Mouse (Mus musculus) CH12.LX (cell line): ENCODE results near the gene Cnpy3. TPM values are rescaled to one million over a fixed set of nuclear protein-coding genes. Genes with fewer than 3 reads are reported as not detected.

ENCODE experiments used
- DNase-seq: peaks from one replicate; pipeline ENCODE4 v3.0.0-alpha.2; 2013; ENCODE audit errors: extremely low read depth
- H3K27ac ChIP-seq: 2 replicates; pipeline ENCODE4 v1.5.1; 2012; ENCODE audit warnings: low read depth, mild to moderate bottlenecking, control low read depth, moderate library complexity; ENCODE audit not compliant: insufficient read depth
- H3K27me3 ChIP-seq: replicated peaks from 2 replicates; pipeline ENCODE3; 2012; ENCODE audit warnings: inconsistent platforms
- H3K36me3 ChIP-seq, 2 experiments: replicated peaks in 1 of 2; 2 replicates each; pipeline versions ENCODE3 to v1.6.1; 2012; ENCODE audit warnings: inconsistent platforms in 1 of 2, low read length in 1 of 2, mild to moderate bottlenecking in 1 of 2, mixed read lengths in 1 of 2, moderate library complexity in 1 of 2; ENCODE audit not compliant: control insufficient read depth in 1 of 2, insufficient read depth in 1 of 2
- H3K4me1 ChIP-seq, 2 experiments: 2 replicates each; pipeline ENCODE4 v1.6.1; 2012; ENCODE audit warnings: inconsistent platforms in 1 of 2, moderate library complexity in 1 of 2; ENCODE audit not compliant: insufficient read depth in 2 of 2, control insufficient read depth in 1 of 2
- H3K4me2 ChIP-seq: 2 replicates; pipeline ENCODE4 v1.6.1; 2012; ENCODE audit warnings: low read depth, mild to moderate bottlenecking, control low read depth; ENCODE audit not compliant: poor library complexity, insufficient read depth, severe bottlenecking
- H3K4me3 ChIP-seq, 3 experiments: fragments of 150-350 bp in 1 of 3; sonication (generic) in 1 of 3; replicated peaks in 1 of 3; 2 replicates each; pipeline versions ENCODE3 to v1.5.1; 2011 to 2012; ENCODE audit warnings: low read depth in 2 of 3, low read length in 2 of 3, mild to moderate bottlenecking in 2 of 3, moderate library complexity in 2 of 3, control low read depth in 1 of 3, improper control_type of control experiment in 1 of 3, inconsistent platforms in 1 of 3, mixed read lengths in 1 of 3; ENCODE audit not compliant: poor library complexity in 1 of 3
- H3K79me2 ChIP-seq: replicated peaks from 2 replicates; pipeline ENCODE4 v1.6.1; 2012; ENCODE audit warnings: mild to moderate bottlenecking, moderate library complexity; ENCODE audit not compliant: control insufficient read depth, poor library complexity, insufficient read depth, severe bottlenecking; ENCODE audit errors: extremely low read depth
- H3K9ac ChIP-seq: 2 replicates; pipeline ENCODE4 v1.6.1; 2012; ENCODE audit warnings: low read depth, mild to moderate bottlenecking, control low read depth, moderate library complexity; ENCODE audit not compliant: insufficient read depth
- H3K9me3 ChIP-seq: replicated peaks from 2 replicates; pipeline ENCODE3; 2012; ENCODE audit warnings: low read length, inconsistent platforms, mixed read lengths
- BHLHE40 ChIP-seq: IDR thresholded peaks from 2 replicates; pipeline ENCODE4 v1.6.1; 2011; ENCODE audit warnings: mild to moderate bottlenecking, low read depth, low read length, improper control_type of control experiment
- CHD2 ChIP-seq: IDR thresholded peaks from 2 replicates; pipeline ENCODE4 v1.6.1; 2011; ENCODE audit warnings: low read length, improper control_type of control experiment
- CTCF ChIP-seq, 2 experiments: IDR thresholded peaks in 1 of 2; conservative IDR thresholded peaks in 1 of 2; 2 replicates each; pipeline ENCODE4 v1.5.1; 2011 to 2012; ENCODE audit warnings: low read depth in 2 of 2, low read length in 2 of 2, improper control_type of control experiment in 1 of 2, inconsistent platforms in 1 of 2, mild to moderate bottlenecking in 1 of 2, moderate library complexity in 1 of 2
- E2F4 ChIP-seq: IDR thresholded peaks from 2 replicates; pipeline ENCODE4 v1.6.1; 2011; ENCODE audit warnings: low read depth, low read length, improper control_type of control experiment; ENCODE audit not compliant: insufficient replicate concordance
- EP300 ChIP-seq: IDR thresholded peaks from 2 replicates; pipeline ENCODE4 v1.6.1; 2011; ENCODE audit warnings: low read length, improper control_type of control experiment
- IRF4 ChIP-seq: IDR thresholded peaks from 2 replicates; pipeline ENCODE4 v1.6.1; 2014; ENCODE audit warnings: low read depth, mild to moderate bottlenecking, inconsistent platforms, low read length, improper control_type of control experiment
- JUN ChIP-seq: IDR thresholded peaks from 2 replicates; pipeline ENCODE4 v1.6.1; 2011; ENCODE audit warnings: low read depth, mild to moderate bottlenecking, low read length, improper control_type of control experiment, moderate library complexity; ENCODE audit not compliant: insufficient read depth
- JUND ChIP-seq: conservative IDR thresholded peaks from 2 replicates; pipeline ENCODE4 v1.6.1; 2011; ENCODE audit warnings: low read depth, low read length, improper control_type of control experiment
- KAT2A ChIP-seq: IDR thresholded peaks from 2 replicates; pipeline ENCODE4 v1.6.1; 2012; ENCODE audit warnings: low read length, improper control_type of control experiment, inconsistent platforms; ENCODE audit not compliant: insufficient replicate concordance
- MAFK ChIP-seq: IDR thresholded peaks from 2 replicates; pipeline ENCODE4 v1.6.1; 2011; ENCODE audit warnings: low read length, improper control_type of control experiment; ENCODE audit not compliant: insufficient replicate concordance
- MAX ChIP-seq: IDR thresholded peaks from 2 replicates; pipeline ENCODE4 v1.6.1; 2011; ENCODE audit warnings: low read length, improper control_type of control experiment
- MEF2A ChIP-seq: IDR thresholded peaks from 2 replicates; pipeline ENCODE4 v1.6.1; 2014; ENCODE audit warnings: low read depth, mild to moderate bottlenecking, inconsistent platforms, low read length, improper control_type of control experiment, borderline replicate concordance
- MXI1 ChIP-seq: IDR thresholded peaks from 2 replicates; pipeline ENCODE4 v1.6.1; 2011; ENCODE audit warnings: mild to moderate bottlenecking, low read depth, low read length, improper control_type of control experiment
- MYC ChIP-seq: IDR thresholded peaks from 2 replicates; pipeline ENCODE4 v1.6.1; 2011; ENCODE audit warnings: low read depth, mild to moderate bottlenecking, improper control_type of control experiment, low read length
- NELFE ChIP-seq: IDR thresholded peaks from 2 replicates; pipeline ENCODE4 v1.6.1; 2011; ENCODE audit warnings: low read depth, low read length, improper control_type of control experiment
- NRF1 ChIP-seq: IDR thresholded peaks from 2 replicates; pipeline ENCODE4 v1.6.1; 2014; ENCODE audit warnings: low read depth, mild to moderate bottlenecking, inconsistent platforms, low read length, improper control_type of control experiment, moderate library complexity
- PAX5 ChIP-seq: IDR thresholded peaks from 2 replicates; pipeline ENCODE4 v1.6.1; 2012; ENCODE audit warnings: low read length, inconsistent platforms, mixed read lengths
- POLR2A ChIP-seq: IDR thresholded peaks from 2 replicates; pipeline ENCODE4 v1.6.1; 2011; ENCODE audit warnings: low read depth, mild to moderate bottlenecking, improper control_type of control experiment, low read length
- POLR2AphosphoS2 ChIP-seq: IDR thresholded peaks from 2 replicates; pipeline ENCODE4 v1.6.1; 2011; ENCODE audit warnings: low read depth, low read length, improper control_type of control experiment
- RAD21 ChIP-seq: IDR thresholded peaks from 2 replicates; pipeline ENCODE4 v1.6.1; 2011; ENCODE audit warnings: low read depth, mild to moderate bottlenecking, low read length, improper control_type of control experiment, moderate library complexity
- RCOR1 ChIP-seq: conservative IDR thresholded peaks from 2 replicates; pipeline ENCODE4 v1.6.1; 2012; ENCODE audit warnings: low read depth, mild to moderate bottlenecking, inconsistent platforms, low read length, improper control_type of control experiment
- SIN3A ChIP-seq: IDR thresholded peaks from 2 replicates; pipeline ENCODE4 v1.6.1; 2012; ENCODE audit warnings: low read length, improper control_type of control experiment, inconsistent platforms
- SMC3 ChIP-seq: IDR thresholded peaks from 2 replicates; pipeline ENCODE4 v1.6.1; 2011; ENCODE audit warnings: low read depth, low read length, improper control_type of control experiment
- TBP ChIP-seq: conservative IDR thresholded peaks from 2 replicates; pipeline ENCODE4 v1.6.1; 2011; ENCODE audit warnings: low read depth, low read length, improper control_type of control experiment
- TCF12 ChIP-seq: IDR thresholded peaks from 2 replicates; pipeline ENCODE4 v1.6.1; 2014; ENCODE audit warnings: low read depth, mild to moderate bottlenecking, inconsistent platforms, low read length, improper control_type of control experiment
- USF1 ChIP-seq: IDR thresholded peaks from 2 replicates; pipeline ENCODE4 v1.6.1; 2014; ENCODE audit warnings: low read depth, mild to moderate bottlenecking, inconsistent platforms, low read length, improper control_type of control experiment
- ZC3H11A ChIP-seq: IDR thresholded peaks from 2 replicates; pipeline ENCODE4 v1.6.1; 2012; ENCODE audit warnings: low read depth, mild to moderate bottlenecking, inconsistent platforms, low read length, improper control_type of control experiment
- ZMIZ1 ChIP-seq: IDR thresholded peaks from 2 replicates; pipeline ENCODE4 v1.6.1; 2012; ENCODE audit warnings: low read depth, mild to moderate bottlenecking, inconsistent platforms, low read length, improper control_type of control experiment
- ZNF384 ChIP-seq: IDR thresholded peaks from 2 replicates; pipeline ENCODE4 v1.6.1; 2012; ENCODE audit warnings: low read depth, low read length, improper control_type of control experiment, inconsistent platforms
- dilution Hi-C: fragments of 300-500 bp; cut with MboI; formaldehyde crosslinking; loops from 2 replicates; pipeline ENCODE4 v1.14.3; 2020; ENCODE audit warnings: low sequenced_read_pairs; ENCODE audit not compliant: extremely low pct_unique_long_range_greater_than_20kb, extremely low pct_ligation_motif_present
- in situ Hi-C: fragments of 300-500 bp; cut with MboI; formaldehyde crosslinking; loops from 3 replicates; pipeline ENCODE4 v1.14.3; 2019; ENCODE audit warnings: low sequenced_read_pairs, low pct_ligation_motif_present, low pct_unique_long_range_greater_than_20kb, mixed read lengths
- polyA plus RNA-seq: library from polyadenylated mRNA; unstranded; fragments of >175 nt; gene quantifications from 2 replicates; pipeline ENCODE4 v1.2.1, GENCODE M21; 2012; ENCODE audit warnings: low read depth; ENCODE audit not compliant: insufficient read length
- total RNA-seq, 2 experiments: library from RNA; depleted of rRNA; stranded (reverse); fragments of 300-350 nt in 1 of 2; fragments of >200 nt in 1 of 2; gene quantifications; 2 replicates each; pipeline ENCODE4 v1.2.3; 2012 to 2014

Gene Cnpy3
- total and polyA plus RNA-seq, 3 experiments = 78.6 to 102 (median 94.8) TPM

DNA sequence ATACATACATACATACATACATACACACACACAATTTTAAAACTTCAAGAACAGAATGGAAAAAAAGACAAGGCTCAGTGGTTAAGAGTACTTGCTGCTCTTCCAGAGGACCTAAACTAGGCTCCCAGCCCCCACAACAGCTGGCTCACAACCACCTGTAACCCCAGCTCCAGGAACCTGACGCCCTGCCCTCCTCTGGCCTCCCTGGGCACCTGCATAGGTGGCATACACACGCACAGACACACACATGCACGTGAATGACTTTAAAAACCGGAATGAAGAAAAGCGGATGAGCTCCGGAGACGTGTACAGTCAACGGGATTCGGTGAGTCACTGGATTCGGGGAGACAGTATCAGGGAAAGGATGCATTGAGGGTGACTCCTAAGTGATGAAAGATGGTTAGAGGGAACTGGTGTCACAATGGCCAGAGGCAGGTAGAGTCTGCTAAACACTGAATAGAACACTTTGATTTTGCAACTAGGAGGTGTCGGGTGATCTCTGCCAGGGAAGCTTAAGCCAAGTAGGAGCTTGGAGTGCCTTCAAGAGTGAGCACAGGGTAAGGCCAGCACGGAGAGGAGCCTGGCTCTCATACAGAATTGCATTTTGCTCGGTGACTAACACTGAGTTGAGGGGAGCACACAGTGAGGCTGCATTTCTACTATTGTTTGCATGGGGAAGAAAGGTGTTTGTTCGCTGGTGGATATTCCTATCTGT, 45.5 kb downstream of the Cnpy3 start:
- Histone ChIP-seq H3K4me2 (no peak overlapping the region), H3K9me3 (peaks cover 5% of the 10 kb centered on the region), H3K36me3 (peaks cover 0 to 11% of the 10 kb centered on the region in 2 experiments), H3K27ac (no peak overlapping the region), H3K4me3 (no peak overlapping the region), H3K4me1 (peaks cover 11 to 28% of the 10 kb centered on the region in 2 experiments), H3K9ac (no peak overlapping the region), H3K79me2 (peaks cover 14% of the 10 kb centered on the region), H3K27me3 (no peaks in the 10 kb centered on the region)
- dilution Hi-C loops = no loop called here
- no peak for DNase-seq
- in situ Hi-C loops = no loop called here
- no peak for TF ChIP-seq MYC

DNA sequence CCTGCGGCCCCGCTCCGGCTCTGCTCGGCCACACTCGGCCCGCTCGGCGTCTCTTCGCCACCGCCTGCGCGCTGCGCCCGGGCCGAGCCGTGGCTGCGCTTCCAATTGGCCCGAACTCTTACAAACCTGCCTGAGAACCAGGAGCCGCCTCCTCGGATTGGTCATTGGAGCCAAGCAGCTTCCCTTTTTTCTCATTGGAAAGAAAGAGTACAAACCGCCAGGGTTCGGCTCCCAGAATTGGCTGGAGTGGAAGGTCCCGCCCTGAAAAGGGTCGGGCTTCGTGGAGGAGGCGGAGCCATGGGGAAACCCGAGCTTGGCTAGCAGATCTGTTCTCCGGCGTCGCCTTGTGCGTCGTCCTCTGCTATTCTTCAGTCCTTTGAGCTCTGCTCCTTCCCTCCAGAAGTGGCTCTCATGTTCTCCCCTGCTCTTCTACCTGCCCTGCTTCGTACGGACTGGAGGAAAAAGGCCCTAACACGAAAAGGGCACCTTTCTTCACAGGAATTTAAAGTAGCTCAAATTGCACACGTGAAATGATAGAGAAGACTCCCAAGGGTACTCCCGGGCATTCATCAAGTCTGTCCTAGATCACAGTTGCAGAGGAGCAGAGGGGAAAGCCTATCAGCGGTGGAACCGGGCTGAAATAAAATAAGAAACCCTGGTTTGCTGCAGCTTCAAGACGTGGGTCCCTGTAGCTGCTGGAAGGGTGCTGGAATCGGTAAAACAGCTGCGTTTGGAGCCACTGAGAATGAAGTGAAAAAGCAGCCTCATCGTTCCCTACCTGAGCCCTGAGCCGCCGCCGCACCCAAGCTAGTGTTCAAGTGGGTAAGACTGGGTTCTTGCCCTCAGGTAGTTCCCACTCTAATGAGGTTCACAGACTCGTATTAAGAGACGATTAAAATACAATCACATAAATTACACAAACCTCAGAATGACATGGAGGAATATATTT, 46.9 kb downstream of the Cnpy3 start, which contains the start of gene Ppp2r5d:
Gene Ppp2r5d, minus strand, starts transcription at position 225 of the 949 bp plus-strand sequence.
- 0 out of 2 replicates have a peak within 1 kb of the TSS, but pooled peaks have one; percentile 6 for H3K27ac ChIP-seq
- dilution Hi-C loops (no loop called here), in situ Hi-C loops (no loop called here)
- peaks cover 12% of the 10 kb centered on the region for H3K79me2 ChIP-seq
- H3K4me1 ChIP-seq = peaks cover 11 to 31% of the 10 kb centered on the region in 2 experiments
- peak within 1 kb of the TSS; percentile 93 for H3K9ac ChIP-seq
- peak; percentile 99 for DNase-seq
- peaks cover 5% of the 10 kb centered on the region for H3K9me3 ChIP-seq
- H3K4me3 ChIP-seq = peak within 1 kb of the TSS; percentile 80 to 85 (median 82)
- no peaks in the 10 kb centered on the region for H3K27me3 ChIP-seq
- peak within 1 kb of the TSS; percentile 87 for H3K4me2 ChIP-seq
- H3K36me3 ChIP-seq = peaks cover 0 to 23% of the 10 kb centered on the region in 2 experiments
- no peak for TF ChIP-seq E2F4
- no peak for TF ChIP-seq PAX5
- peak; percentile 68 for TF ChIP-seq NRF1
- TF ChIP-seq POLR2A = peak; percentile 93
- TF ChIP-seq ZNF384 = no peak
- TF ChIP-seq USF1 = no peak
- no peak for TF ChIP-seq RCOR1
- TF ChIP-seq CTCF (conservative IDR thresholded peaks at IDR 0.05 in 1 of 2, IDR thresholded peaks at IDR 0.05 in 1 of 2; ENCODE audit: low read depth in 2 of 2, low read length in 2 of 2) = no peak
- peak; percentile 65; the same call in 1 of the 2 replicates for TF ChIP-seq CHD2
- peak; percentile 56; the same call in 1 of the 2 replicates for TF ChIP-seq MAX
- peak; percentile 68 for TF ChIP-seq MXI1
- no peak for TF ChIP-seq JUN
- peak; percentile 8; the same call in 1 of the 2 replicates for TF ChIP-seq IRF4
- peak; percentile 75 for TF ChIP-seq ZMIZ1
- TF ChIP-seq SIN3A = no peak; the same call in none of the 2 replicates
- TF ChIP-seq EP300 = no peak
- TF ChIP-seq POLR2AphosphoS2 = peak; percentile 85; the same call in 1 of the 2 replicates
- TF ChIP-seq MAFK = no peak
- TF ChIP-seq MEF2A = peak; percentile 39; the same call in 1 of the 2 replicates
- TF ChIP-seq BHLHE40 = no peak
- TF ChIP-seq ZC3H11A = no peak
- TF ChIP-seq NELFE = peak; percentile 94
- 0 out of 2 replicates have a peak, but pooled peaks have one; percentile 64 for TF ChIP-seq MYC
- TF ChIP-seq TCF12 = no peak; the same call in none of the 2 replicates
- TF ChIP-seq SMC3 = no peak
- TF ChIP-seq KAT2A = no peak
- no peak for TF ChIP-seq JUND
- no peak for TF ChIP-seq RAD21
- peak; percentile 89; the same call in 1 of the 2 replicates for TF ChIP-seq TBP
